Mouse (Mus musculus) brain, adult 2 months (tissue): ENCODE results near the gene Gm21488.
"Not testable (repeated sequence)": the region's sequence is repeated elsewhere in the genome, so short reads cannot be mapped to it uniquely, and the experiment has no call there.

Experiments
- DNase-seq: peaks from one replicate; pipeline ENCODE4 v3.0.0; 2011; ENCODE audit warnings: low read depth, low spot score

Gm21488 gene

GRCm38 (mm10) chrY:27521820-27522219 is at the start of gene Gm21488:
Gm21488 (minus strand) TSS chrY:27521920.
- not testable (repeated sequence) for DNase-seq
